Mouse (Mus musculus) embryonic fibroblast, embryonic 13.5 days (primary cell): ENCODE measurements around the gene Pogz. TPM values are rescaled to one million over a fixed set of nuclear protein-coding genes. Genes with fewer than 3 reads are reported as not detected.

Experiments
- polyA plus RNA-seq: library from polyadenylated mRNA; stranded (reverse); fragments of >200 nt; gene quantifications from 2 replicates; pipeline ENCODE4 v1.2.4, GENCODE M21; 2011; ENCODE audit warnings: low read depth; ENCODE audit not compliant: missing spikeins, insufficient read length

The Pogz gene
- polyA plus RNA-seq, 1 experiment: 41.6 TPM

Other genes with a start within 250 kb of the Pogz start
- not detected in 2 replicates for gene Gm10972, start 194.5 kb upstream of the Pogz start, polyA plus RNA-seq
- 3.2 and 6.1 TPM in 2 replicates for gene Tuft1, start 178.7 kb upstream of the Pogz start, polyA plus RNA-seq
- gene Selenbp2, start 144.0 kb upstream of the Pogz start, polyA plus RNA-seq: not detected in 2 replicates
- 0.17 TPM in 1 of 2 replicates, not detected in the other for gene Cgn, start 51.1 kb upstream of the Pogz start, polyA plus RNA-seq
- 236 and 256 TPM in 2 replicates for gene Psmb4, start 49.4 kb downstream of the Pogz start, polyA plus RNA-seq
- gene Selenbp1, start 95.5 kb downstream of the Pogz start, polyA plus RNA-seq: 1.6 and 4.5 TPM in 2 replicates
- 22.6 and 24.2 TPM in 2 replicates for gene Rfx5, start 116.5 kb downstream of the Pogz start, polyA plus RNA-seq
- gene Pi4kb, start 137.2 kb downstream of the Pogz start, polyA plus RNA-seq: 32.1 and 35.9 TPM in 2 replicates
- gene Zfp687, start 177.9 kb downstream of the Pogz start, polyA plus RNA-seq: 18.4 and 20.2 TPM in 2 replicates
- gene Psmd4, start 205.0 kb downstream of the Pogz start, polyA plus RNA-seq: 234 and 248 TPM in 2 replicates